ENCODE assay signal across 16 mouse cellular contexts in the genomic region with DNA sequence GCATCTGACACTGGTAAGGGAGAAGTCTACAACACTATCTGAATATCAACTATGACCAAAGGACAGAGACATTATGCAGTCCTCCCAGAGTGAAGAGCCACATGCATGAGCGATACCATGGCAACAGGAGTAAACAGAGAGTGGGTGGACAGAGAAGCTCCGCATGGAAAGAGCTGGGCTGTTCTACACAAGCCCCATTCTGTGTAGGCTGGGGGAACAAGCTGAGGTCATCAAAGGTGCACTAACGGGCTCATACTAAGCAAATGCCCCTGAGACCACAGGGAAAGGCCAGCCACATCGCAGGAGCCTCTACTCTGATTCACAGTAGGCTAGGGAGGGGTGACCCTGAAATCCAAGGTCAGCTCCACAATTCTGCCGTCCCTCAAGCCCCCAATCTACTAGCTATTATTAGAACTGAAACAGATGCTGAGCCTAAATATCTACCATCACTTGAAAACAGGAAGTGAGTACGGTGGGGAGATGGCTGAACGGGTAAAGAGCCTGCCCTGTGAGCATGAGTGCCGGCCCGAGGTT. TPM values are rescaled to one million over a fixed set of nuclear protein-coding genes. Genes with fewer than 3 reads are reported as not detected.
DNase-seq lines count a peak whose midpoint lies in the region; ATAC-seq and TF ChIP-seq lines count a peak whose summit lies in the region.
"Had no signal": no experiment of that assay in that cellular context is flagged by ENCODE, and none has a peak within 500 bp of the region (broad histone marks: within the 10 kb centered on the region; RNA-seq: fewer than 3 reads in every experiment).

No protein-coding gene starts in this region.

- TF ChIP-seq CTCF in midbrain, postnatal 0 days (IDR thresholded peaks at IDR 0.05): no peak

- peaks cover 53% of the 10 kb centered on the region for H3K4me1 ChIP-seq in heart, embryonic 15.5 days (replicated peaks)
- no peaks in the 10 kb centered on the region; the same call in 1 of the 2 replicates for H3K4me1 ChIP-seq in midbrain, embryonic 11.5 days (ENCODE audit: control insufficient read depth, insufficient read depth, low read length)
- H3K4me1 ChIP-seq in midbrain, postnatal 0 days (ENCODE audit: insufficient read depth, low read length): no peaks in the 10 kb centered on the region
- H3K4me1 ChIP-seq: neural tube, embryonic 12.5 days had no signal

- H3K27me3 ChIP-seq in heart, embryonic 15.5 days: no peaks in the 10 kb centered on the region
- no peaks in the 10 kb centered on the region for H3K27me3 ChIP-seq in midbrain, embryonic 11.5 days (ENCODE audit: control insufficient read depth, insufficient read depth, low read length)
- no peaks in the 10 kb centered on the region for H3K27me3 ChIP-seq in midbrain, postnatal 0 days (ENCODE audit: insufficient read depth, low read length)
- H3K27me3 ChIP-seq: liver, embryonic 15.5 days; neural tube, embryonic 12.5 days had no signal

- peak overlapping the region; percentile 42 for H3K4me2 ChIP-seq in heart, embryonic 15.5 days
- no peak overlapping the region for H3K4me2 ChIP-seq in midbrain, embryonic 11.5 days
- no peak overlapping the region for H3K4me2 ChIP-seq in midbrain, postnatal 0 days (ENCODE audit: low read depth, low read length, poor library complexity, severe bottlenecking)
- H3K4me2 ChIP-seq: liver, embryonic 15.5 days; neural tube, embryonic 12.5 days had no signal

- H3K36me3 ChIP-seq in heart, embryonic 15.5 days: peaks cover 33% of the 10 kb centered on the region
- H3K36me3 ChIP-seq in midbrain, embryonic 11.5 days (ENCODE audit: control insufficient read depth, insufficient read depth, low read length): peaks cover 11% of the 10 kb centered on the region; the same call in 1 of the 2 replicates
- H3K36me3 ChIP-seq in midbrain, postnatal 0 days (ENCODE audit: insufficient read depth, low read length): peaks cover 62% of the 10 kb centered on the region

- WGBS in heart, embryonic 15.5 days: 28% methylated on average over 9 of the region's 9 CpGs
- WGBS in midbrain, embryonic 11.5 days: 69% methylated on average over 9 of the region's 9 CpGs
- 73% methylated on average over 9 of the region's 9 CpGs for WGBS in midbrain, postnatal 0 days

- ATAC-seq in heart, embryonic 15.5 days (replicated peaks; ENCODE audit: insufficient number of reproducible peaks, insufficient read depth, low FRiP score, low read depth): no peak
- ATAC-seq in midbrain, embryonic 11.5 days (ENCODE audit: low FRiP score): peak; percentile 50; the same call in 1 of the 2 replicates
- no peak for ATAC-seq in midbrain, postnatal 0 days (ENCODE audit: low FRiP score)
- ATAC-seq in activated CD4-positive, CD25-positive, alpha-beta regulatory T cell, adult 4 months: peak; percentile 70
- peak; percentile 68 for ATAC-seq in neutrophil, adult 5-6 weeks (ENCODE audit: extremely low read depth, insufficient number of reproducible peaks, low FRiP score, poor library complexity, severe bottlenecking)

- H3K4me3 ChIP-seq in heart, embryonic 15.5 days: 0 out of 2 replicates have a peak overlapping the region, but pooled peaks have one; percentile 2
- no peak overlapping the region for H3K4me3 ChIP-seq in midbrain, embryonic 11.5 days (ENCODE audit: low read depth, low read length)
- no peak overlapping the region for H3K4me3 ChIP-seq in midbrain, postnatal 0 days (ENCODE audit: low read depth, low read length)
- H3K4me3 ChIP-seq: liver, embryonic 15.5 days; neural tube, embryonic 12.5 days had no signal

- peak overlapping the region; percentile 72 for H3K27ac ChIP-seq in heart, embryonic 15.5 days
- H3K27ac ChIP-seq in midbrain, embryonic 11.5 days (ENCODE audit: low read depth, low read length): no peak overlapping the region
- no peak overlapping the region for H3K27ac ChIP-seq in midbrain, postnatal 0 days (ENCODE audit: low read depth, low read length)
- H3K27ac ChIP-seq: kidney, postnatal 0 days; liver, embryonic 15.5 days; neural tube, embryonic 12.5 days had no signal

- H3K9ac ChIP-seq in heart, embryonic 15.5 days: no peak overlapping the region; the same call in 1 of the 2 replicates
- H3K9ac ChIP-seq in midbrain, embryonic 11.5 days (ENCODE audit: low read length): no peak overlapping the region
- no peak overlapping the region for H3K9ac ChIP-seq in midbrain, postnatal 0 days (replicated peaks; ENCODE audit: low read length, poor library complexity, severe bottlenecking)
- H3K9ac ChIP-seq: liver, embryonic 15.5 days; neural tube, embryonic 12.5 days had no signal

- DNase-seq in heart, adult 11 months: no peak
- no peak for DNase-seq in midbrain, embryonic 11.5 days (ENCODE audit: low spot score, missing footprints)
- no peak for DNase-seq in midbrain, postnatal 0 days (ENCODE audit: low spot score)
- no peak for DNase-seq in thymus, postnatal 36 days
- DNase-seq in urinary bladder, postnatal 14 days (ENCODE audit: low spot score): no peak
- DNase-seq: adrenal gland, postnatal 25 days; cerebellum, adult 9-11 months; gastrocnemius, postnatal 25 days had no signal

- no peaks in the 10 kb centered on the region for H3K9me3 ChIP-seq in heart, embryonic 15.5 days (replicated peaks)
- no peaks in the 10 kb centered on the region for H3K9me3 ChIP-seq in midbrain, embryonic 11.5 days (ENCODE audit: control insufficient read depth, low read length)
- H3K9me3 ChIP-seq in midbrain, postnatal 0 days (ENCODE audit: low read length): no peaks in the 10 kb centered on the region
- H3K9me3 ChIP-seq: liver, embryonic 15.5 days; neural tube, embryonic 12.5 days had no signal

RNA-seq across cellular contexts. Expression of a gene that starts 8.7 kb away (rescaled TPM):
- 7.8 and 10.7 TPM in 2 replicates for polyA plus RNA-seq in heart, embryonic 15.5 days (2015; fragmentation: Nextera tagmentation; extraction: Ambion mirVana)
- 9.8 and 10.4 TPM in 2 replicates for polyA plus RNA-seq in midbrain, embryonic 11.5 days (2014; fragmentation: Nextera tagmentation; extraction: Ambion mirVana)
- 46.2 and 52.6 TPM in 2 replicates for total RNA-seq in midbrain, postnatal 0 days (2014; rRNA removed)
- polyA plus RNA-seq in midbrain, postnatal 0 days (2015; fragmentation: Nextera tagmentation; extraction: Ambion mirVana): 17.7 and 19.1 TPM in 2 replicates
- polyA plus RNA-seq in activated CD4-positive, CD25-positive, alpha-beta regulatory T cell, adult 4 months (2017; shearing (Covaris generic)): 10 to 100 TPM; 17.8 to 22.1 TPM
- 32.7 and 34.8 TPM in 2 replicates for total RNA-seq in neutrophil, adult 5-6 weeks (2017)

RNA-seq across cellular contexts. Expression of a gene that starts 18.0 kb away (rescaled TPM):
- not detected in 2 replicates for polyA plus RNA-seq in heart, embryonic 15.5 days (2015; fragmentation: Nextera tagmentation; extraction: Ambion mirVana)
- not detected in 2 replicates for polyA plus RNA-seq in midbrain, embryonic 11.5 days (2014; fragmentation: Nextera tagmentation; extraction: Ambion mirVana)
- not detected in 2 replicates for total RNA-seq in midbrain, postnatal 0 days (2014; rRNA removed)
- not detected in 2 replicates for polyA plus RNA-seq in midbrain, postnatal 0 days (2015; fragmentation: Nextera tagmentation; extraction: Ambion mirVana)
- under 1 TPM in 1 of 2 experiments, not detected in 1; 0.28 TPM for polyA plus RNA-seq in activated CD4-positive, CD25-positive, alpha-beta regulatory T cell, adult 4 months (2017; shearing (Covaris generic))
- total RNA-seq in neutrophil, adult 5-6 weeks (2017): not detected in 2 replicates
- total RNA-seq: adrenal gland, postnatal 25 days; gastrocnemius, postnatal 25 days; left cerebral cortex, adult 8-10 months had no signal
- polyA plus RNA-seq: kidney, postnatal 0 days; liver, embryonic 15.5 days; neural tube, embryonic 12.5 days; urinary bladder, adult 2 months had no signal

RNA-seq across cellular contexts. Expression of a gene that starts 24.1 kb away (rescaled TPM):
- polyA plus RNA-seq in heart, embryonic 15.5 days (2015; fragmentation: Nextera tagmentation; extraction: Ambion mirVana): 7.6 and 9.6 TPM in 2 replicates
- polyA plus RNA-seq in midbrain, embryonic 11.5 days (2014; fragmentation: Nextera tagmentation; extraction: Ambion mirVana): 11.8 TPM in 2 replicates
- total RNA-seq in midbrain, postnatal 0 days (2014; rRNA removed): 2.8 and 6.0 TPM in 2 replicates
- polyA plus RNA-seq in midbrain, postnatal 0 days (2015; fragmentation: Nextera tagmentation; extraction: Ambion mirVana): 4.8 and 4.9 TPM in 2 replicates
- 1 to 10 TPM; 4.9 to 6.0 TPM for polyA plus RNA-seq in activated CD4-positive, CD25-positive, alpha-beta regulatory T cell, adult 4 months (2017; shearing (Covaris generic))
- 11.5 and 15.1 TPM in 2 replicates for total RNA-seq in neutrophil, adult 5-6 weeks (2017)

RNA-seq across cellular contexts. Expression of a gene that starts 39.0 kb away (rescaled TPM):
- 1.4 and 2.2 TPM in 2 replicates for polyA plus RNA-seq in heart, embryonic 15.5 days (2015; fragmentation: Nextera tagmentation; extraction: Ambion mirVana)
- polyA plus RNA-seq in midbrain, embryonic 11.5 days (2014; fragmentation: Nextera tagmentation; extraction: Ambion mirVana): 1.00 and 1.3 TPM in 2 replicates
- total RNA-seq in midbrain, postnatal 0 days (2014; rRNA removed): 2.5 and 2.8 TPM in 2 replicates
- 0.46 and 0.67 TPM in 2 replicates for polyA plus RNA-seq in midbrain, postnatal 0 days (2015; fragmentation: Nextera tagmentation; extraction: Ambion mirVana)
- 10 to 100 TPM; 16.8 to 22.6 TPM for polyA plus RNA-seq in activated CD4-positive, CD25-positive, alpha-beta regulatory T cell, adult 4 months (2017; shearing (Covaris generic))
- total RNA-seq in neutrophil, adult 5-6 weeks (2017): 24.3 and 26.1 TPM in 2 replicates

Comparison
In these comparisons a context has a peak if more than half of its experiments do, and no peak if none do; other contexts are left out.
1. ATAC-seq: peak in midbrain, embryonic 11.5 days (single experiment), activated CD4-positive, CD25-positive, alpha-beta regulatory T cell, adult 4 months (single experiment) and neutrophil, adult 5-6 weeks (single experiment); none in heart, embryonic 15.5 days (single experiment) and midbrain, postnatal 0 days (single experiment).